Mouse (Mus musculus): ENCODE results near the gene Olfr1116. TPM values are rescaled to one million over a fixed set of nuclear protein-coding genes. Genes with fewer than 3 reads are reported as not detected.
"Not testable (repeated sequence)": the region's sequence is repeated elsewhere in the genome, so short reads cannot be mapped to it uniquely, and the experiment has no call there.

The Olfr1116 gene
- not detected in 2 replicates for polyA plus RNA-seq (2015; fragmentation: Nextera tagmentation; extraction: Ambion mirVana)

- Histone ChIP-seq H3K36me3 (replicated peaks) (no peaks in the 10 kb centered on the region), H3K4me3 (no peak within 1 kb of the TSS), H3K9me3 (no peaks in the 10 kb centered on the region), H3K9ac (no peak within 1 kb of the TSS), H3K4me1 (no peaks in the 10 kb centered on the region), H3K4me2 (no peak within 1 kb of the TSS), H3K27ac (no peak within 1 kb of the TSS), H3K27me3 (replicated peaks) (no peaks in the 10 kb centered on the region)
- WGBS: 87% methylated on average over 1 of the region's 1 CpGs
- ATAC-seq (replicated peaks): no peak
Measured at GRCm38 (mm10) chr2:87267234-87267633, at the start of gene Olfr1116. Gene Olfr1116, plus strand, starts transcription at chr2:87267534.

GRCm38 (mm10) chr2:87247713-87248112 is 19.6 kb upstream of the Olfr1116 start, which contains the start of gene Olfr1115:
Gene Olfr1115, plus strand, starts transcription at chr2:87248013.
- no peak within 1 kb of the TSS for H3K4me3 ChIP-seq
- H3K9me3 ChIP-seq: no peaks in the 10 kb centered on the region
- H3K9ac ChIP-seq: no peak within 1 kb of the TSS
- no peak for ATAC-seq (replicated peaks)
- no peaks in the 10 kb centered on the region for H3K27me3 ChIP-seq (replicated peaks)
- no peaks in the 10 kb centered on the region for H3K36me3 ChIP-seq (replicated peaks)
- H3K27ac ChIP-seq: no peak within 1 kb of the TSS
- H3K4me1 ChIP-seq: no peaks in the 10 kb centered on the region
- no peak within 1 kb of the TSS for H3K4me2 ChIP-seq
- 92% methylated on average over 2 of the region's 2 CpGs for WGBS

GRCm38 (mm10) chr2:87293977-87294376 is 26.6 kb downstream of the Olfr1116 start:
- not testable (repeated sequence) for H3K27me3 ChIP-seq (replicated peaks); ATAC-seq (replicated peaks); H3K4me1 ChIP-seq; H3K9me3 ChIP-seq; H3K27ac ChIP-seq; H3K36me3 ChIP-seq (replicated peaks); H3K4me3 ChIP-seq; H3K4me2 ChIP-seq; H3K9ac ChIP-seq

- Histone ChIP-seq H3K9me3 (no peaks in the 10 kb centered on the region), H3K27ac (no peak within 1 kb of the TSS), H3K27me3 (replicated peaks) (no peaks in the 10 kb centered on the region), H3K4me2 (no peak within 1 kb of the TSS), H3K9ac (no peak within 1 kb of the TSS), H3K36me3 (replicated peaks) (no peaks in the 10 kb centered on the region), H3K4me1 (no peaks in the 10 kb centered on the region), H3K4me3 (no peak within 1 kb of the TSS)
- ATAC-seq (replicated peaks): no peak
- WGBS: 67% methylated on average over 1 of the region's 1 CpGs
Measured at GRCm38 (mm10) chr2:87307281-87307680, 39.9 kb downstream of the Olfr1116 start, which contains the start of gene Olfr1118. Gene Olfr1118, plus strand, starts transcription at chr2:87307581.

Small RNA genes lying within 50 kb of the gene (microRNA-seq; reads per million reads assigned to microRNA genes)
- gene Gm27438: not detected

Other genes with a start within 250 kb of the Olfr1116 start
- gene Olfr1104, start 240.5 kb upstream of the Olfr1116 start, polyA plus RNA-seq (2015; fragmentation: Nextera tagmentation; extraction: Ambion mirVana): not detected in 2 replicates
- not detected in 2 replicates for gene Olfr1105, start 231.0 kb upstream of the Olfr1116 start, polyA plus RNA-seq (2015; fragmentation: Nextera tagmentation; extraction: Ambion mirVana)
- not detected in 2 replicates for gene Olfr1106, start 215.3 kb upstream of the Olfr1116 start, polyA plus RNA-seq (2015; fragmentation: Nextera tagmentation; extraction: Ambion mirVana)
- not detected in 2 replicates for gene Olfr1107, start 191.7 kb upstream of the Olfr1116 start, polyA plus RNA-seq (2015; fragmentation: Nextera tagmentation; extraction: Ambion mirVana)
- gene Olfr1109, start 171.5 kb upstream of the Olfr1116 start, polyA plus RNA-seq (2015; fragmentation: Nextera tagmentation; extraction: Ambion mirVana): not detected in 2 replicates
- gene Olfr259, start 153.0 kb upstream of the Olfr1116 start, polyA plus RNA-seq (2015; fragmentation: Nextera tagmentation; extraction: Ambion mirVana): not detected in 2 replicates
- gene Olfr1110, start 127.2 kb upstream of the Olfr1116 start, polyA plus RNA-seq (2015; fragmentation: Nextera tagmentation; extraction: Ambion mirVana): not detected in 2 replicates
- not detected in 2 replicates for gene Olfr1111, start 114.9 kb upstream of the Olfr1116 start, polyA plus RNA-seq (2015; fragmentation: Nextera tagmentation; extraction: Ambion mirVana)
- gene Olfr1112, start 79.7 kb upstream of the Olfr1116 start, polyA plus RNA-seq (2015; fragmentation: Nextera tagmentation; extraction: Ambion mirVana): not detected in 2 replicates
- gene Olfr1113, start 58.6 kb upstream of the Olfr1116 start, polyA plus RNA-seq (2015; fragmentation: Nextera tagmentation; extraction: Ambion mirVana): not detected in 2 replicates
- not detected in 2 replicates for gene Olfr1115, start 19.5 kb upstream of the Olfr1116 start, polyA plus RNA-seq (2015; fragmentation: Nextera tagmentation; extraction: Ambion mirVana)
- not detected in 2 replicates for gene Olfr1118, start 40.0 kb downstream of the Olfr1116 start, polyA plus RNA-seq (2015; fragmentation: Nextera tagmentation; extraction: Ambion mirVana)
- not detected in 2 replicates for gene Olfr1120, start 87.3 kb downstream of the Olfr1116 start, polyA plus RNA-seq (2015; fragmentation: Nextera tagmentation; extraction: Ambion mirVana)
- not detected in 2 replicates for gene Olfr1121, start 102.4 kb downstream of the Olfr1116 start, polyA plus RNA-seq (2015; fragmentation: Nextera tagmentation; extraction: Ambion mirVana)
- not detected in 2 replicates for gene Olfr1122, start 118.3 kb downstream of the Olfr1116 start, polyA plus RNA-seq (2015; fragmentation: Nextera tagmentation; extraction: Ambion mirVana)
- not detected in 2 replicates for gene Olfr1123, start 149.1 kb downstream of the Olfr1116 start, polyA plus RNA-seq (2015; fragmentation: Nextera tagmentation; extraction: Ambion mirVana)
- gene Olfr1124, start 162.7 kb downstream of the Olfr1116 start, polyA plus RNA-seq (2015; fragmentation: Nextera tagmentation; extraction: Ambion mirVana): not detected in 2 replicates
- gene Olfr1126, start 186.4 kb downstream of the Olfr1116 start, polyA plus RNA-seq (2015; fragmentation: Nextera tagmentation; extraction: Ambion mirVana): not detected in 2 replicates
- gene Pramel7, start 229.6 kb downstream of the Olfr1116 start, polyA plus RNA-seq (2015; fragmentation: Nextera tagmentation; extraction: Ambion mirVana): not detected in 2 replicates
- gene Pramel6, start 239.0 kb downstream of the Olfr1116 start, polyA plus RNA-seq (2015; fragmentation: Nextera tagmentation; extraction: Ambion mirVana): not detected in 2 replicates

Data from midbrain, embryonic 15.5 days (tissue).